Mouse (Mus musculus) MEL (cell line): ENCODE results near the gene Lrrc8a. TPM values are rescaled to one million over a fixed set of nuclear protein-coding genes. Genes with fewer than 3 reads are reported as not detected.

Experiments used
- DNase-seq: peaks from one replicate; pipeline ENCODE4 v3.0.0; 2011; ENCODE audit warnings: low read depth, low spot score
- H3K27ac ChIP-seq: 2 replicates; pipeline ENCODE4 v1.5.1; 2012; ENCODE audit warnings: low read depth, mild to moderate bottlenecking, control low read depth, low read length, moderate library complexity; ENCODE audit not compliant: control insufficient read depth
- H3K27me3 ChIP-seq, 2 experiments: fragments of 150-350 bp in 1 of 2; sonication (generic) in 1 of 2; 2 replicates each; pipeline ENCODE4 v1.6.1; 2012; ENCODE audit warnings: low read length in 2 of 2, mild to moderate bottlenecking in 2 of 2, improper control_type of control experiment in 1 of 2, moderate library complexity in 1 of 2; ENCODE audit not compliant: insufficient read depth in 2 of 2, control insufficient read depth in 1 of 2
- H3K36me3 ChIP-seq, 2 experiments: 2 replicates each; pipeline ENCODE4 v1.6.1; 2012 to 2014; ENCODE audit warnings: low read length in 2 of 2, improper control_type of control experiment in 1 of 2, inconsistent platforms in 1 of 2, mild to moderate bottlenecking in 1 of 2; ENCODE audit not compliant: insufficient read depth in 2 of 2, control insufficient read depth in 1 of 2
- H3K4me1 ChIP-seq, 2 experiments: fragments of 150-350 bp in 1 of 2; sonication (generic) in 1 of 2; 2 replicates each; pipeline ENCODE4 v1.6.1; 2012; ENCODE audit warnings: low read length in 2 of 2, improper control_type of control experiment in 1 of 2, mild to moderate bottlenecking in 1 of 2; ENCODE audit not compliant: insufficient read depth in 2 of 2, control insufficient read depth in 1 of 2
- H3K4me3 ChIP-seq, 2 experiments: fragments of 150-350 bp in 1 of 2; sonication (generic) in 1 of 2; 2 replicates each; pipeline ENCODE4 v1.5.1; 2012; ENCODE audit warnings: low read depth in 2 of 2, low read length in 2 of 2, mild to moderate bottlenecking in 2 of 2, moderate library complexity in 2 of 2, control low read depth in 1 of 2, improper control_type of control experiment in 1 of 2; ENCODE audit not compliant: control insufficient read depth in 1 of 2, insufficient read depth in 1 of 2
- H3K79me2 ChIP-seq: 2 replicates; pipeline ENCODE4 v1.6.1; 2012; ENCODE audit warnings: mild to moderate bottlenecking, low read length, moderate library complexity; ENCODE audit not compliant: control insufficient read depth, poor library complexity, insufficient read depth
- H3K9ac ChIP-seq: 2 replicates; pipeline ENCODE4 v1.6.1; 2012; ENCODE audit warnings: low read depth, mild to moderate bottlenecking, control low read depth, low read length, moderate library complexity; ENCODE audit not compliant: control insufficient read depth, poor library complexity, severe bottlenecking
- H3K9me3 ChIP-seq: fragments of 150-350 bp; sonication (generic); replicated peaks from 2 replicates; pipeline ENCODE4 v1.6.1; 2012; ENCODE audit warnings: mild to moderate bottlenecking, low read length, improper control_type of control experiment, moderate library complexity; ENCODE audit not compliant: insufficient read depth
- CHD2 ChIP-seq: IDR thresholded peaks from 2 replicates; pipeline ENCODE4 v1.6.1; 2011; ENCODE audit warnings: low read length, improper control_type of control experiment
- CTCF ChIP-seq, 3 experiments: IDR thresholded peaks in 2 of 3; conservative IDR thresholded peaks in 1 of 3; 2 replicates each; pipeline ENCODE4 v1.5.1; 2011 to 2012; ENCODE audit warnings: low read length in 3 of 3, low read depth in 2 of 3, mild to moderate bottlenecking in 2 of 3, improper control_type of control experiment in 1 of 3, inconsistent platforms in 1 of 3, mixed read lengths in 1 of 3, moderate library complexity in 1 of 3; ENCODE audit not compliant: control insufficient read depth in 1 of 3, insufficient read depth in 1 of 3, poor library complexity in 1 of 3, severe bottlenecking in 1 of 3
- E2F4 ChIP-seq: IDR thresholded peaks from 2 replicates; pipeline ENCODE4 v1.6.1; 2011; ENCODE audit warnings: low read depth, low read length, improper control_type of control experiment, borderline replicate concordance
- ELF1 ChIP-seq: IDR thresholded peaks from 2 replicates; pipeline ENCODE4 v1.6.1; 2014; ENCODE audit warnings: low read depth, mild to moderate bottlenecking, inconsistent platforms, low read length, improper control_type of control experiment, moderate library complexity
- EP300 ChIP-seq, 2 experiments: IDR thresholded peaks; 2 replicates each; pipeline ENCODE4 v1.6.1; 2011; ENCODE audit warnings: improper control_type of control experiment in 2 of 2, low read length in 2 of 2, low read depth in 1 of 2, mild to moderate bottlenecking in 1 of 2
- ETS1 ChIP-seq: IDR thresholded peaks from 2 replicates; pipeline ENCODE4 v1.6.1; 2012; ENCODE audit warnings: low read depth, mild to moderate bottlenecking, inconsistent platforms, low read length, improper control_type of control experiment, moderate library complexity
- GABPA ChIP-seq: IDR thresholded peaks from 2 replicates; pipeline ENCODE4 v1.6.1; 2012; ENCODE audit warnings: low read depth, mild to moderate bottlenecking, inconsistent platforms, low read length, improper control_type of control experiment, moderate library complexity
- HCFC1 ChIP-seq: IDR thresholded peaks from 2 replicates; pipeline ENCODE4 v1.6.1; 2012; ENCODE audit warnings: low read depth, mild to moderate bottlenecking, inconsistent platforms, low read length, improper control_type of control experiment, moderate library complexity
- MAFK ChIP-seq: IDR thresholded peaks from 2 replicates; pipeline ENCODE4 v1.6.1; 2011; ENCODE audit warnings: low read depth, mild to moderate bottlenecking, low read length, improper control_type of control experiment, borderline replicate concordance
- MAX ChIP-seq: IDR thresholded peaks from 2 replicates; pipeline ENCODE4 v1.6.1; 2011; ENCODE audit warnings: low read length, improper control_type of control experiment
- MXI1 ChIP-seq: IDR thresholded peaks from 2 replicates; pipeline ENCODE4 v1.6.1; 2011; ENCODE audit warnings: mild to moderate bottlenecking, low read depth, low read length, improper control_type of control experiment
- NELFE ChIP-seq: IDR thresholded peaks from 2 replicates; pipeline ENCODE4 v1.6.1; 2011; ENCODE audit warnings: low read depth, low read length, improper control_type of control experiment
- POLR2A ChIP-seq, 2 experiments: IDR thresholded peaks; 2 replicates each; pipeline ENCODE4 v1.6.1; 2011 to 2012; ENCODE audit warnings: low read length in 2 of 2, mild to moderate bottlenecking in 2 of 2, control low read depth in 1 of 2, improper control_type of control experiment in 1 of 2, low read depth in 1 of 2, moderate library complexity in 1 of 2; ENCODE audit not compliant: control insufficient read depth in 1 of 2, insufficient read depth in 1 of 2, poor library complexity in 1 of 2
- POLR2AphosphoS2 ChIP-seq: IDR thresholded peaks from 2 replicates; pipeline ENCODE4 v1.6.1; 2011; ENCODE audit warnings: low read length, improper control_type of control experiment
- POLR2AphosphoS5 ChIP-seq: IDR thresholded peaks from 2 replicates; pipeline ENCODE4 v1.6.1; 2012; ENCODE audit warnings: low read depth, borderline replicate concordance, mild to moderate bottlenecking, inconsistent platforms, low read length, moderate library complexity, mixed read lengths
- SIN3A ChIP-seq: IDR thresholded peaks from 2 replicates; pipeline ENCODE4 v1.6.1; 2012; ENCODE audit warnings: low read length, improper control_type of control experiment, inconsistent platforms
- SMC3 ChIP-seq: IDR thresholded peaks from 2 replicates; pipeline ENCODE4 v1.6.1; 2011; ENCODE audit warnings: low read depth, low read length, improper control_type of control experiment
- TAL1 ChIP-seq: IDR thresholded peaks from 2 replicates; pipeline ENCODE4 v1.6.1; 2012; ENCODE audit warnings: mild to moderate bottlenecking, inconsistent platforms, low read length, moderate library complexity, mixed read lengths
- TBP ChIP-seq: IDR thresholded peaks from 2 replicates; pipeline ENCODE4 v1.8.0; 2011; ENCODE audit warnings: low read depth, low read length, improper control_type of control experiment
- ZC3H11A ChIP-seq: IDR thresholded peaks from 2 replicates; pipeline ENCODE4 v1.6.1; 2012; ENCODE audit warnings: low read depth, mild to moderate bottlenecking, inconsistent platforms, low read length, improper control_type of control experiment
- polyA plus RNA-seq, 2 experiments: library from polyadenylated mRNA; stranded (reverse) in 1 of 2; unstranded in 1 of 2; fragments of >175 nt in 1 of 2; fragments of >200 nt in 1 of 2; gene quantifications; 2 replicates each; pipeline versions ENCODE4 v1.2.1 to v1.2.4; 2012; ENCODE audit warnings: low replicate concordance in 2 of 2, low read depth in 1 of 2; ENCODE audit not compliant: insufficient read length in 2 of 2, insufficient read depth in 1 of 2, missing spikeins in 1 of 2
- total RNA-seq: library from RNA; depleted of rRNA; stranded (reverse); fragments of 300-350 nt; gene quantifications from 2 replicates; pipeline ENCODE4 v1.2.3, GENCODE M21; 2012

Lrrc8a gene
- total and polyA plus RNA-seq, 3 experiments = 6.9 to 8.3 TPM; not detected in 1

DNA sequence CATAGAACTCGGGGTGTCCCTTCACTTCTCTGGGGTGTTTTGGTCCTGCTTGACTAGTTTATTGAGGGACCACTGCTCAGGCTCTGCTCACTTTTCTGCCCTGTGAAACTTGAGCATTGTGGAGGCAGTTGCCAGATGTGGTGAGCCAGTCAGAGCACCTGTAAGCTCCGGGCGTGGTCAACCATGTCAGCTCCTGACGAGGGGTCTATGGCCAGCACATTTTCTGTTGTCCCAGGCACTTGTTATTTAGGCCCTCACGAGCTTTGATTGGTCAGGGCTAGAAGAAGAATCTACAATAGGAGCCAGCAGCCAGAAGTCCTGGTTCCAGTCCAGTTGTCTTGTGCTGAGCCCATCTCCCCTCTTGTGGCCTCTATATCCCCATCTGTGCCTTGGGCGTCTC is 26.3 kb downstream of the Lrrc8a start:
- TF ChIP-seq CTCF (IDR thresholded peaks at IDR 0.05 in 2 of 3, conservative IDR thresholded peaks at IDR 0.05 in 1 of 3; ENCODE audit: control insufficient read depth in 1 of 3, insufficient read depth in 1 of 3, low read depth in 2 of 3, low read length in 3 of 3, poor library complexity in 1 of 3, severe bottlenecking in 1 of 3) (no peak), HCFC1 (no peak), MAFK (no peak), E2F4 (no peak), POLR2AphosphoS2 (no peak), CHD2 (no peak), MXI1 (no peak), ELF1 (no peak), SMC3 (no peak), GABPA (no peak), POLR2AphosphoS5 (no peak), ETS1 (no peak), MAX (no peak)
- Histone ChIP-seq H3K27ac (no peak overlapping the region), H3K79me2 (no peaks in the 10 kb centered on the region; the same call in 1 of the 2 replicates), H3K4me1 (peaks cover 19 to 25% of the 10 kb centered on the region in 2 experiments), H3K9me3 (no peaks in the 10 kb centered on the region), H3K4me3 (no peak overlapping the region), H3K9ac (no peak overlapping the region), H3K36me3 (peaks cover 0 to 20% of the 10 kb centered on the region in 2 experiments; a peak in 3 of 4 replicates), H3K27me3 (no peaks in the 10 kb centered on the region)
- no peak for DNase-seq

DNA sequence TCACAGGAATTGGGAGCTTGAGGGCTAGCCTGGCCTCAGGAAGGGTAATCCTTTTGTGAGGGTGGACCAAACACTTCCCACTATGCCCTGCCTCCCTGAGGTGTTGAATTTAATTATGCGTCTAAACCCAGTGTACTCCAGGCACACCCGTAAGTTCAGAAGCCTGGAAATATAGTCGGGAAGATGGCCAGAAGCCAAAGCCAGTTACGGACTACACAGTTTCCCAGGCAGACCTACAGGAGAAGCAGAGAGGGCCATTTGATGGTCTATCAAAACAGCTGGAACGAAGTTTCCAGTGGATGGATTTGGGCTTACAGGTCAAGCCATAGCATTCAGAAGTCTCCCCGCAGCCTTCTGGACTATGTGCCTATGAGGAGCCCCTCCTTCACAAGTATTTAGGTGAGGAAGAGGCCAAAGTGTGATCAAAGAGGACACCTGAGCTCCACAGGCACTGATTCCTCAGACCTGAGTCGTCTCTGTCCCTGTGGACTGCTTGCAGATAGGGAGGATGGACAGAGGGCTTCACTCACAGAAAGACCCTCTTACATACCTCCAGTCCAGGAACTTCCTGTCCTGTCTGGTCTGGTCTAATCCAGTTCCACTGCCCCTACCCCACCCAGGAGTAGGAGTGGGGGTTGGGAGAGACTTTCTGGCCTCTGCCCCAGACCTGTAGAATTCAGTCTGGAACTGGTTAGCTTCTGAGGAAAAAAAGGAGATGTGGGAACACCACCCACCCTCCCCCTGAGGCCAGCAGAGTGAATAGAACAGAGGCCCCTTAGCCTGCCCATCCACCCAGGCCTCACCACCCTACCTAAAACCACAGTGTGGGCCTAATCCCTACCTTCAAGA is 27.4 kb downstream of the Lrrc8a start:
- Histone ChIP-seq H3K27ac (peak overlapping the region; percentile 93), H3K9ac (peak overlapping the region; percentile 74), H3K4me3 (no peak overlapping the region), H3K9me3 (no peaks in the 10 kb centered on the region), H3K27me3 (no peaks in the 10 kb centered on the region), H3K79me2 (no peaks in the 10 kb centered on the region; the same call in 1 of the 2 replicates), H3K36me3 (peaks cover 0 to 20% of the 10 kb centered on the region in 2 experiments; a peak in 3 of 4 replicates), H3K4me1 (peaks cover 19 to 25% of the 10 kb centered on the region in 2 experiments)
- no peak for DNase-seq
- TF ChIP-seq EP300 (IDR thresholded peaks at IDR 0.05; ENCODE audit: low read depth in 1 of 2, low read length in 2 of 2) = no peak
- TF ChIP-seq TAL1 = no peak
- no peak for TF ChIP-seq POLR2A (IDR thresholded peaks at IDR 0.05; ENCODE audit: control insufficient read depth in 1 of 2, insufficient read depth in 1 of 2, low read depth in 1 of 2, low read length in 2 of 2, poor library complexity in 1 of 2)
- TF ChIP-seq ZC3H11A = no peak
- no peak for TF ChIP-seq TBP
- no peak for TF ChIP-seq ETS1
- no peak for TF ChIP-seq SIN3A
- TF ChIP-seq POLR2AphosphoS5 = no peak
- TF ChIP-seq NELFE = no peak
- no peak for TF ChIP-seq CHD2
